Mouse (Mus musculus) liver, adult 2 months (tissue): ENCODE data around the gene BC016579. TPM values are rescaled to one million over a fixed set of nuclear protein-coding genes. Genes with fewer than 3 reads are reported as not detected.

ENCODE experiments used
- DNase-seq: peaks from one replicate; pipeline ENCODE4 v3.0.0-alpha.2; 2011; ENCODE audit warnings: low read depth, low spot score; ENCODE audit errors: extremely low read depth
- H3K27ac ChIP-seq: fragments of 200-500 bp; replicated peaks from 2 replicates; pipeline ENCODE4 v1.5.1; 2012; ENCODE audit warnings: low read depth, mild to moderate bottlenecking, control low read depth, inconsistent platforms, low read length; ENCODE audit not compliant: insufficient read depth
- H3K27me3 ChIP-seq: fragments of 200-500 bp; 2 replicates; pipeline ENCODE4 v1.6.1; 2012; ENCODE audit warnings: mild to moderate bottlenecking, moderate library complexity, low read length, inconsistent platforms; ENCODE audit not compliant: control insufficient read depth, insufficient read depth
- H3K36me3 ChIP-seq: fragments of 200-500 bp; 2 replicates; pipeline ENCODE4 v1.6.1; 2012; ENCODE audit warnings: low read length, inconsistent platforms; ENCODE audit not compliant: control insufficient read depth, insufficient read depth
- H3K4me1 ChIP-seq: fragments of 200-500 bp; 2 replicates; pipeline ENCODE4 v1.6.1; 2011; ENCODE audit warnings: low read length; ENCODE audit not compliant: control insufficient read depth, insufficient read depth
- H3K4me3 ChIP-seq: fragments of 200-500 bp; 2 replicates; pipeline ENCODE4 v1.5.1; 2011; ENCODE audit warnings: low read depth, mild to moderate bottlenecking, control low read depth, low read length, moderate library complexity; ENCODE audit not compliant: insufficient read depth
- H3K79me2 ChIP-seq: fragments of 200-500 bp; 2 replicates; pipeline ENCODE4 v1.6.1; 2012; ENCODE audit warnings: inconsistent platforms, mild to moderate bottlenecking, low read length, moderate library complexity; ENCODE audit not compliant: control insufficient read depth, insufficient read depth
- H3K9ac ChIP-seq: fragments of 200-500 bp; 2 replicates; pipeline ENCODE4 v1.6.1; 2012; ENCODE audit warnings: low read depth, mild to moderate bottlenecking, control low read depth, inconsistent platforms, low read length
- CTCF ChIP-seq: fragments of 200-500 bp; IDR thresholded peaks from 2 replicates; pipeline ENCODE4 v1.5.1; 2011; ENCODE audit warnings: low read depth, low read length, control low read depth
- POLR2A ChIP-seq: fragments of 200-500 bp; IDR thresholded peaks from 2 replicates; pipeline ENCODE4 v1.6.1; 2011; ENCODE audit warnings: low read length, control low read depth; ENCODE audit not compliant: insufficient read depth; ENCODE audit errors: extremely low read depth
- WGBS: fragments of 180-500 bp; shearing (Covaris S2); methylation state at CpG from one replicate; pipeline ENCODE4 v1.1.7; 2018; 5-methylcytosine and 5-hydroxymethylcytosine counted together
- polyA plus RNA-seq: library from polyadenylated mRNA; depleted of rRNA; stranded (reverse); fragments of >200 nt; gene quantifications from 2 replicates; pipeline ENCODE4 v1.2.3, GENCODE M21; 2012
- total RNA-seq: library from RNA; depleted of rRNA; stranded (reverse); fragments of >200 nt; gene quantifications from 2 replicates; pipeline ENCODE4 v1.2.3, GENCODE M21; 2014

BC016579 gene
- total and polyA plus RNA-seq, 2 experiments = 0.18 TPM; not detected in 1

- 33% methylated on average over 3 of the region's 3 CpGs for WGBS
- TF ChIP-seq POLR2A = no peak
- Histone ChIP-seq H3K9ac (no peak overlapping the region), H3K27ac (no peak overlapping the region), H3K4me3 (no peak overlapping the region), H3K27me3 (no peaks in the 10 kb centered on the region), H3K4me1 (peaks cover 6% of the 10 kb centered on the region; the same call in 1 of the 2 replicates), H3K79me2 (no peaks in the 10 kb centered on the region), H3K36me3 (no peaks in the 10 kb centered on the region)
- peak; percentile 33 for DNase-seq
Measured at GRCm38 (mm10) chr16:45668178-45668577, 14.3 kb upstream of the BC016579 start.

GRCm38 (mm10) chr16:45666136-45666535, 12.3 kb upstream of the BC016579 start:
- no peak for DNase-seq
- TF ChIP-seq CTCF (no peak), POLR2A (no peak)
- peaks cover 6% of the 10 kb centered on the region; the same call in 1 of the 2 replicates for H3K4me1 ChIP-seq
- H3K4me3 ChIP-seq = no peak overlapping the region
- no peak overlapping the region for H3K9ac ChIP-seq
- no peak overlapping the region for H3K27ac ChIP-seq
- H3K36me3 ChIP-seq = no peaks in the 10 kb centered on the region
- 72% methylated on average over 2 of the region's 2 CpGs for WGBS
- no peaks in the 10 kb centered on the region for H3K79me2 ChIP-seq
- no peaks in the 10 kb centered on the region for H3K27me3 ChIP-seq

DNA sequence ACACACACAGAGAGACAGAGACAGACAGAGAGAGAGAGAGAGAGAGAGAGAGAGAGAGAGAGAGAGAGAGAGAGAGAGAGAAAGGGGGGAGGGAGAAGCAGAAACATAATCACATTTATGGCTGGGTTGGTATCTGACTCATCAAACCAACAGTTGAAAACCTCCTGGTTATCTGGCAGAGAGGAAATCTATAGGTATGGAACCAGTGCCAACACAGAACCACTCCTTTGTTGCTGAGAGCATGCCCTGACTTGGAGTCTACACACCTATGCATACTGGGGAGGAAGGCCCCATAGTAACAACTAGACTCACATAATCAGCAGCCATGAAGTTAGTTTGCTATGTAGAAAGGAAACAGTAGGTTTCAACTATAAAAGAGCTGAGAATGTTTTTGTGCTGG, 8.5 kb upstream of the BC016579 start:
- H3K79me2 ChIP-seq = no peaks in the 10 kb centered on the region
- no peak overlapping the region for H3K9ac ChIP-seq
- H3K4me3 ChIP-seq = no peak overlapping the region
- H3K4me1 ChIP-seq = no peaks in the 10 kb centered on the region
- TF ChIP-seq CTCF = no peak
- TF ChIP-seq POLR2A = no peak
- DNase-seq = no peak
- H3K36me3 ChIP-seq = no peaks in the 10 kb centered on the region
- H3K27me3 ChIP-seq = no peaks in the 10 kb centered on the region
- no peak overlapping the region for H3K27ac ChIP-seq

DNA sequence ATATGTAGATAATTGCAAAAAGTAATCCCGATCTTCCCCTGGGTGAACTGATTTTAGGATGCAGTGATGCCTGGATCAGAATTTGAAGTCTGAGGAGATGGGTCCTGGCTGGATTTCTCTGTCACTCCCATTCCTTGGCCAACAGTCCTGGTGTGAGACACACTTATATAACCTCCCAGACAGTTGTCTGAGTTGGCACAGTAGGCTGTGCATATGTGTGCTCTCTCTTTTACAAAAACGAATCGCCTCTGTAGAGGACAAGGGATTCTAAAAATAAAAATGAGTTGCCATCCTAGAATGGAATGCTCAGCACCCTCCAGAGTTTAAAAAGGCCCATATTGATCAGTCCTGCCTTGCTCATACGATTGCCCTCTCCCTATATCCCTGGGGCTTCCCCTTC, 5.7 kb upstream of the BC016579 start:
- no peak for TF ChIP-seq CTCF
- no peak for TF ChIP-seq POLR2A
- Histone ChIP-seq H3K27me3 (no peaks in the 10 kb centered on the region), H3K9ac (no peak overlapping the region), H3K27ac (no peak overlapping the region), H3K79me2 (no peaks in the 10 kb centered on the region), H3K4me3 (no peak overlapping the region), H3K4me1 (no peaks in the 10 kb centered on the region), H3K36me3 (no peaks in the 10 kb centered on the region)
- no peak for DNase-seq
- WGBS = 92% methylated on average over 4 of the region's 4 CpGs

DNA sequence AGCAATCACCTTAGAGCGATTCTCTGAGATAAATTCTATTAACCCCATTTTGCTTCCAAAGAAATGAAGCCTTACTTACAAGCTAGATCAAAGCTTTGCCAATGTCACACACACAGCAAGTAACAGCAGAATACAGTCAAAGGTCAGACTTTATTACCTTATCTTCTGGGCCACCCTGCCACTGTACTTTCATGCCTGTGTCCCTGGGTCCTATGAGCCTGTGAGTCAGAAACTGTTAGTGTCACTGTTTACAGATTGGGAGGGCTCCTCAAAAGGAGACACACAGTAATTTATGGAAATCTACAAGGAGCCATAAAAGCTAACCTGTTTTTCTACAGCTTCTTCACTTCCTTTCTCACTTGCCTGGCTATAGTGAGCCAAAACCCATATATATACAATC, 4.4 kb upstream of the BC016579 start:
- DNase-seq = no peak
- TF ChIP-seq CTCF (no peak), POLR2A (no peak)
- H3K27ac ChIP-seq = no peak overlapping the region

GRCm38 (mm10) chr16:45657574-45658159, 3.8 kb upstream of the BC016579 start:
- H3K9ac ChIP-seq = no peak overlapping the region
- TF ChIP-seq POLR2A = no peak
- no peak for TF ChIP-seq CTCF
- WGBS = 90% methylated on average over 12 of the region's 12 CpGs
- H3K36me3 ChIP-seq = no peaks in the 10 kb centered on the region
- H3K79me2 ChIP-seq = no peaks in the 10 kb centered on the region
- no peak overlapping the region for H3K4me3 ChIP-seq
- H3K27ac ChIP-seq = no peak overlapping the region
- H3K4me1 ChIP-seq = peaks cover 6% of the 10 kb centered on the region; the same call in 1 of the 2 replicates
- no peaks in the 10 kb centered on the region for H3K27me3 ChIP-seq
- no peak for DNase-seq

More for the DNA sequence above, 4.4 kb upstream of the BC016579 start:
- H3K36me3 ChIP-seq = no peaks in the 10 kb centered on the region
- no peaks in the 10 kb centered on the region for H3K79me2 ChIP-seq
- peaks cover 6% of the 10 kb centered on the region; the same call in 1 of the 2 replicates for H3K4me1 ChIP-seq
- no peak overlapping the region for H3K4me3 ChIP-seq
- 97% methylated on average over 1 of the region's 1 CpGs for WGBS
- no peak overlapping the region for H3K9ac ChIP-seq
- H3K27me3 ChIP-seq = no peaks in the 10 kb centered on the region
